Mouse (Mus musculus) CH12.LX (cell line): Measurements from ENCODE around the gene Cspg4.

ENCODE experiments used
- CHD2 ChIP-seq: IDR thresholded peaks from 2 replicates; pipeline ENCODE4 v1.6.1; 2011; ENCODE audit warnings: low read length, improper control_type of control experiment
- CTCF ChIP-seq, 2 experiments: IDR thresholded peaks in 1 of 2; conservative IDR thresholded peaks in 1 of 2; 2 replicates each; pipeline ENCODE4 v1.5.1; 2011 to 2012; ENCODE audit warnings: low read depth in 2 of 2, low read length in 2 of 2, improper control_type of control experiment in 1 of 2, inconsistent platforms in 1 of 2, mild to moderate bottlenecking in 1 of 2, moderate library complexity in 1 of 2
- EP300 ChIP-seq: IDR thresholded peaks from 2 replicates; pipeline ENCODE4 v1.6.1; 2011; ENCODE audit warnings: low read length, improper control_type of control experiment
- GABPA ChIP-seq: IDR thresholded peaks from 2 replicates; pipeline ENCODE4 v1.6.1; 2012; ENCODE audit warnings: low read depth, low read length, improper control_type of control experiment, inconsistent platforms; ENCODE audit not compliant: insufficient replicate concordance
- HCFC1 ChIP-seq: IDR thresholded peaks from 2 replicates; pipeline ENCODE4 v1.6.1; 2012; ENCODE audit warnings: low read depth, mild to moderate bottlenecking, inconsistent platforms, low read length, improper control_type of control experiment
- MAZ ChIP-seq: IDR thresholded peaks from 2 replicates; pipeline ENCODE4 v1.6.1; 2012; ENCODE audit warnings: low read depth, mild to moderate bottlenecking, inconsistent platforms, low read length, improper control_type of control experiment, moderate library complexity
- POLR2A ChIP-seq: IDR thresholded peaks from 2 replicates; pipeline ENCODE4 v1.6.1; 2011; ENCODE audit warnings: low read depth, mild to moderate bottlenecking, improper control_type of control experiment, low read length
- RAD21 ChIP-seq: IDR thresholded peaks from 2 replicates; pipeline ENCODE4 v1.6.1; 2011; ENCODE audit warnings: low read depth, mild to moderate bottlenecking, low read length, improper control_type of control experiment, moderate library complexity
- TCF12 ChIP-seq: IDR thresholded peaks from 2 replicates; pipeline ENCODE4 v1.6.1; 2014; ENCODE audit warnings: low read depth, mild to moderate bottlenecking, inconsistent platforms, low read length, improper control_type of control experiment
- UBTF ChIP-seq: IDR thresholded peaks from 2 replicates; pipeline ENCODE4 v1.6.1; 2012; ENCODE audit warnings: low read depth, mild to moderate bottlenecking, inconsistent platforms, low read length, improper control_type of control experiment, moderate library complexity

DNA sequence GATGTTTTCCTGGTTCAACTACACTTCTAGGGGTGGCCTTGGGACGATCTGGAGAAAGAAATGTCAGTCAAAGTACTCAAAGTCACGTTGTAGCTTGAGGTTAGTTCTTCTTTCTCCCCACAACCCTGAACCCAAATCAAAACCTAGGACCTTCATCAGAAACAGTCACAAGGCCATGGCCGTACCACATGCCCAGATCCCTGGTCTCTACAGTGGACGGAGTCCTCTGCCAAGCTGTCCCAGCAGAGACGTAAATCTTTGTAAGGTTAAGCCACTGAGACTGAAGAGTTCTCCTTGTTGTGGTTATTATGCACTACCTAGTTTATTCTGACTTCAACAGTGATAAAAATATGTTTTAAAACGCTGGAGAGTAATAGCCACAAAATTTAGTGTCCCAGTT is 36.0 kb upstream of the Cspg4 start:
- TF ChIP-seq CTCF (conservative IDR thresholded peaks at IDR 0.05 in 1 of 2, IDR thresholded peaks at IDR 0.05 in 1 of 2; ENCODE audit: low read depth in 2 of 2, low read length in 2 of 2) = no peak
- no peak for TF ChIP-seq CHD2
- TF ChIP-seq TCF12 = no peak
- TF ChIP-seq EP300 = no peak
- no peak for TF ChIP-seq RAD21
- TF ChIP-seq POLR2A = no peak
- no peak for TF ChIP-seq GABPA
- TF ChIP-seq HCFC1 = no peak
- no peak for TF ChIP-seq UBTF
- no peak for TF ChIP-seq MAZ
